Mouse (Mus musculus): ENCODE measurements around the gene Fam45a.

DNA sequence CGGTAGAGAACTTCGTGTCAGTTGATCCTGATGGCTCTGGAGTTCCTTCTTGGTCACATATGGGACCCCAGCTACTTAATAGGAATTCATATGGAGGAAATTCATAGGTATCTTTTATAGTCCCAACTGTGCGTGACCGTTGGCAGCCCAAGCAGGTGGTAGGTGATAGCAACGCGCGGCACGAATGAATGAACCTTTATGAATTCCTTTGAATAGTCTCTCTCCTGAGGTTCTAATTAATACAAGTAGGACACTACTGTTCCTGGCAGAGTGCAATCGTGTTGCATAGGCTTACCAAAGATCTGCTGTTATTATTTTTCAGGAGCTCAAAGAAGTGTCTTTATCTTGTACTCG lies 628 bp downstream of the Fam45a start:
- TF ChIP-seq CTCF (IDR thresholded peaks at IDR 0.05; ENCODE audit: borderline replicate concordance, extremely low read depth, insufficient read depth, insufficient read length) (no peak), POLR2A (IDR thresholded peaks at IDR 0.05; ENCODE audit: borderline replicate concordance, extremely low read depth, insufficient read depth, insufficient read length, poor library complexity, severe bottlenecking) (no peak)
